Mouse (Mus musculus) olfactory bulb, adult 2 months (tissue): Measurements from ENCODE around the gene Ucp2.

Experiments
- CTCF ChIP-seq: fragments of 200-500 bp; IDR thresholded peaks from 2 replicates; pipeline ENCODE4 v1.5.1; 2012; ENCODE audit warnings: low read depth, mild to moderate bottlenecking, low read length, moderate library complexity; ENCODE audit not compliant: insufficient read depth
- POLR2A ChIP-seq: fragments of 200-500 bp; IDR thresholded peaks from 2 replicates; pipeline ENCODE4 v1.6.1; 2012; ENCODE audit warnings: mild to moderate bottlenecking, low read depth, low read length, moderate library complexity; ENCODE audit not compliant: insufficient read depth

- TF ChIP-seq CTCF = no peak
- no peak for TF ChIP-seq POLR2A
These were observed 3.2 kb downstream of the Ucp2 start for GRCm38 (mm10) chr7:100496371-100496770.
